Mouse (Mus musculus) testis, adult 2 months (tissue): ENCODE results near the gene Daam2. TPM values are rescaled to one million over a fixed set of nuclear protein-coding genes. Genes with fewer than 3 reads are reported as not detected.

Experiments
- H3K27ac ChIP-seq: fragments of 200-500 bp; 2 replicates; pipeline ENCODE4 v1.5.1; 2012; ENCODE audit warnings: low read depth, low read length; ENCODE audit not compliant: control insufficient read depth, insufficient read depth
- H3K27me3 ChIP-seq: fragments of 200-500 bp; 2 replicates; pipeline ENCODE4 v1.6.1; 2012; ENCODE audit warnings: mild to moderate bottlenecking, low read length, moderate library complexity; ENCODE audit not compliant: control insufficient read depth, insufficient read depth
- H3K36me3 ChIP-seq: fragments of 200-500 bp; 2 replicates; pipeline ENCODE4 v1.6.1; 2012; ENCODE audit warnings: mild to moderate bottlenecking, low read length; ENCODE audit not compliant: control insufficient read depth, insufficient read depth
- H3K4me1 ChIP-seq: fragments of 200-500 bp; 2 replicates; pipeline ENCODE4 v1.6.1; 2012; ENCODE audit warnings: low read length; ENCODE audit not compliant: control insufficient read depth, insufficient read depth
- H3K4me3 ChIP-seq: fragments of 200-500 bp; 2 replicates; pipeline ENCODE4 v1.5.1; 2012; ENCODE audit warnings: low read depth, mild to moderate bottlenecking, low read length, moderate library complexity, mixed read lengths; ENCODE audit not compliant: control insufficient read depth
- CTCF ChIP-seq: fragments of 200-500 bp; IDR thresholded peaks from 2 replicates; pipeline ENCODE4 v1.5.1; 2012; ENCODE audit warnings: low read depth, mild to moderate bottlenecking, inconsistent platforms, low read length, moderate library complexity; ENCODE audit not compliant: control insufficient read depth, insufficient read depth, insufficient replicate concordance
- POLR2A ChIP-seq: fragments of 200-500 bp; IDR thresholded peaks from 2 replicates; pipeline ENCODE4 v1.6.1; 2012; ENCODE audit warnings: low read depth, mild to moderate bottlenecking, inconsistent platforms, low read length, moderate library complexity; ENCODE audit not compliant: control insufficient read depth
- polyA plus RNA-seq: library from polyadenylated mRNA; depleted of rRNA; stranded (reverse); fragments of >200 nt; gene quantifications from 2 replicates; pipeline ENCODE4 v1.2.3, GENCODE M21; 2012

The Daam2 gene
- polyA plus RNA-seq, 1 experiment: 33.5 TPM

DNA sequence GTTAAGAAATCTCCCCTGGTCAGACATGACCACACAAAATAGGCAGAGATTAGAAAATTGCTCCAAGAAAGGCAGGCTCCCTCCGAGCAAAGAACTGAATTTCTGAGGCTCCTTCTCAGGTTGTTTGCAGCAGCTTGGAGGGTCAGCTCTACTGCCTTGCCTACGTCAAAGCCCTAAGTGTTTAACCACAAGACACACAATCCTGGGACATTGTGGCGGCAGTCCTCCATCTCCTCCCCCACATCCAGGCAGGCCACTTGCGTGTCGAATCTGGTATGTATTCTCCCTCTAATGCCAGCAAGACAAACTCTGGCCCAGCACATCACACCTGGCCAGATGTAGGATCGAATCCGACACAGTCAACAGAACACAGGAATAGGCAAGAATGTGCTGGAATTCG, 4.6 kb upstream of the Daam2 start:
- Histone ChIP-seq H3K4me1 (peaks cover 8% of the 10 kb centered on the region), H3K36me3 (no peaks in the 10 kb centered on the region), H3K27me3 (no peaks in the 10 kb centered on the region; the same call in none of the 2 replicates), H3K27ac (no peak overlapping the region), H3K4me3 (no peak overlapping the region)
- TF ChIP-seq POLR2A: no peak
- TF ChIP-seq CTCF: no peak

DNA sequence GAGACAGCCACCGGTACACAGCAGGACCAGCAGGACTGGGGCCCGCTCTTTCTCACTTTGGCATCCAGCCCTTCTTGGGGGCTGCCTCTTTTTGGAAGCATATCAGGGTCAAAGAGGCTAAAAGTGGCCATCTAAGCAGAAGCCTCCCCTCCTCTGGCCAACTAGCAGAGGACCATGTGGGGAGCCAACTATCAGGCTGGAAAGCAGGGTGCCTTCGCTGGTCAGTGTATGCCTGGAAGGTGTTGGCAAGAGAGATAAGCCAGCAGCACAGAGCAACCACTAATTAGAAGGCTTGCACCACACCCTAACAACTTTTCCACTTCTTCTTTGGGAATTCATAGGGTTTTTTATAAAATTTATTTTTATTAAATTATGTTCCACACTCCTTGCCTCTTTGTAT, 346 bp upstream of the Daam2 start:
- Histone ChIP-seq H3K27me3 (no peaks in the 10 kb centered on the region; the same call in none of the 2 replicates), H3K36me3 (no peaks in the 10 kb centered on the region), H3K27ac (no peak overlapping the region), H3K4me1 (peaks cover 13% of the 10 kb centered on the region), H3K4me3 (peak overlapping the region; percentile 84; the same call in 1 of the 2 replicates)
- TF ChIP-seq CTCF (no peak), POLR2A (no peak)

DNA sequence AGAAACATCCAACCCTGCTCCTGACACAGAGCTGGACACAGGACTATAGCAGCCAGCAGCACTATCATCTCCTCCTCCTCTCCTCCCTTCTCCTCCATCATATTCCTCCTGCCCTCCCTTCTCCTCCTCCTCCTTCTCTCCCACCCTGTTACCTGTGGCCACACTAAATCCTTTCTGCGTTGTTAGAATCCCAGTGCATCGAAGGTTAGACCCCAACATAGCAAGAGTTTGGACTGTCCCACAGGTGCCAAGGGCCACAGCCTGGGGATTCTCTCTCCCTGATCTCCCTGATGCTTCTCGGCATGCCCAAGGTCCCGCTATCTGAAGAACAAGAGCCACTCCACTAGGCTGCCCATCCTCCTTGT, 745 bp downstream of the Daam2 start:
- Histone ChIP-seq H3K27ac (peak overlapping the region; percentile 57), H3K4me1 (peaks cover 13% of the 10 kb centered on the region), H3K27me3 (no peaks in the 10 kb centered on the region; the same call in none of the 2 replicates), H3K36me3 (no peaks in the 10 kb centered on the region), H3K4me3 (peak overlapping the region; percentile 84)
- no peak for TF ChIP-seq CTCF

DNA sequence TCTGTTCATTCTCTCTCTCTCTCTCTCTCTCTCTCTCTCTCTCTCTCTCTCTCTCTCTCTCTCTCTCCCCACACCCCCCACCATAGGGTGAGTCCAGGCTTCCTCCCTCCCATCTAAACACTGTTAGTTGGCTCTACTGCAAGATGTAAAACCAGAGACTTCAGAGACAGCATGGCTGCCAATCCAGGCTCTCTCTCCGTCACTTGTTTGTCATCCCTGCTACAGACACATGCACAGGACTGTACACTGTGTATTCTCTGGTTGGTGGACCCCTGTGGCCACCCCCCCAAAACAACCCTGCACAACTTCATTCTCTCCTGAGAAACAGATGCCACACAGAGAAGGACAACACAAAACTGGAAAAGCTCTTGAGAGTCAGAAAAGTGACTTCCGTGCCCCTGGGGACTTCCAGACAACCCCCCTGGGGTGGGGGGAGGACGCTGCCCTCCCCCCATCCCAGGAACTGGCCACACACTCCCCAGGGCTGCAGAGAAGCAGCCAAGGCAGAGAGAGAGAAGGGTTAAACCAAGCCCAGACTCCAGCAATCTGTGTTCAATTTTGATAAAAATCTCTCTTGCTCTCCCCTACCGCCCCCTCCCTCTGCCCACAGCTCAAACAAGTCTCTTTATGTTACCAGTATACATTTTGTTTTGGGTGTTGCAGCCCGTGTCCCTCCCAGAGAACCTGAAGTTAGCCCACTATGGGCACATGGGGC, 1.3 kb downstream of the Daam2 start:
- Histone ChIP-seq H3K4me3 (no peak overlapping the region), H3K36me3 (no peaks in the 10 kb centered on the region), H3K27ac (no peak overlapping the region), H3K27me3 (no peaks in the 10 kb centered on the region; the same call in none of the 2 replicates), H3K4me1 (peaks cover 13% of the 10 kb centered on the region)
- TF ChIP-seq POLR2A (no peak), CTCF (no peak)

DNA sequence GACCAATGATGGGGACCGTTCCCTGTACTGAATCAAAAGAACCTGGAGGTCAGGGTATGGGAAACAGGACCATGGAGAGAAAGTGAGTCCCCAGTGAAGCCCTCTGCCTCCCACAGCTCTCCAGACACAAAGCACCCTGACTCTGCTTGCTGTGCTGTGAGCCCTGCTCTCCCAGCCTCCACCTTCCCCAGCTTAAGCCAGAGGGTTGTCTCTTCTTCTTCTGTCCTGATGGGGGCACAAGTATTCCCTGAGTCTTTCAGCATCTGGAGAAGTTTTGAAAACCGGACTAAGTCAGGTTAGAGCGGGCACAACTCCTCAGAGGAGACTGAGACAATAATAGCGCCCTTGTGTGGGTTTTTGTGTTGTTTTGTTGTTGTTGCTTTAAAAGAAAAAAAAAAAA, 2.2 kb downstream of the Daam2 start:
- Histone ChIP-seq H3K36me3 (no peaks in the 10 kb centered on the region), H3K27ac (no peak overlapping the region), H3K4me3 (no peak overlapping the region), H3K27me3 (no peaks in the 10 kb centered on the region; the same call in none of the 2 replicates), H3K4me1 (peaks cover 13% of the 10 kb centered on the region)
- no peak for TF ChIP-seq POLR2A
- no peak for TF ChIP-seq CTCF

DNA sequence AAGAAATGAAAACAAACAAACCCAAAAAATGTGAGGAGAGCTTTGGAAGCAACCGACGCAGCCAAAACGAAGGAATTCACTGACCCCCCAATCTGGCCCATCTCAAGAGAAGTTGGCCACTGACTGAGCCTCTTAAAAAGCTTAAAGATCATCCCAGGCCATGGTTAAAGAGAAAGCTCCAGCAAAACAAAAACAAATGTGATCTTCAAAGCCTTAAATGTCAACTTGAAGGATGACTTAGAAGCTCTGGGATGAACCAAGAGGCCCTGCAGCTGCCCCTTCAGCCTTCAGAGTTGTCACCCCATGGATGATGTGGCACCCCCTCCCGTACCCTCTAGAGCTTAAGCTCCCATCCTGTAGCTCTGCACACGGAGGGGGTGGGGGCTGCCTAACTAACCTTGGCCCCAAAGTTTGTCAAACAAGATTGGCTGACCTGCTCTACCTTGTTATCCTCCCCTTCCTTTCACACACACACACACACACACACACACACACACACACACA, 4.3 kb downstream of the Daam2 start:
- no peak overlapping the region for H3K27ac ChIP-seq
- no peak for TF ChIP-seq CTCF
- TF ChIP-seq POLR2A: no peak
- H3K4me1 ChIP-seq: peaks cover 13% of the 10 kb centered on the region
- no peaks in the 10 kb centered on the region for H3K36me3 ChIP-seq
- no peaks in the 10 kb centered on the region; the same call in none of the 2 replicates for H3K27me3 ChIP-seq
- no peak overlapping the region for H3K4me3 ChIP-seq

DNA sequence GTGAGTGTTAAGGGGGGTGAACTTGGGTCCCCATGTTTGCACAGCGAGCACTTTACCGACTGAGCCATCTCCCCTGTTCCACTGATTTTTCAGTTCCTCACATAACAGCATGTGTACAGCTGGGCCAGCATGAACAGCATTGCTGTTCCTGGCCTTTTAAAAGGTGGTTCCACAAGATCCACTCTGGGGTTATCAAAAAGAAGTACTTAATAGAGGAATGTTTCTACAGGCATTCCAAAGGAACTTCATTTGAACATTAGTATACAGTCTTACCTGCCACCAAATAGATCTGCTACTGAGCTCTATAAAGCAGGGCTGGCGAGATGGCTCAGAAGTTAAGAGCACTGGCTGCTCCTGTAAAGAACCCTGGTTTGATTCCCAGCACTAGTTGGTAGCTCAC, 8.0 kb downstream of the Daam2 start:
- Histone ChIP-seq H3K27ac (no peak overlapping the region), H3K4me1 (no peaks in the 10 kb centered on the region), H3K36me3 (no peaks in the 10 kb centered on the region), H3K27me3 (no peaks in the 10 kb centered on the region), H3K4me3 (no peak overlapping the region)
- no peak for TF ChIP-seq CTCF
- TF ChIP-seq POLR2A: no peak
